Mouse (Mus musculus) heart, postnatal 0 days (tissue): ENCODE data around the gene Dnah11.

ENCODE experiments used
- CTCF ChIP-seq: IDR thresholded peaks from 2 replicates; pipeline ENCODE4 v1.5.1; 2016; ENCODE audit warnings: antibody characterized with exemption, control low read depth, low read depth
- EP300 ChIP-seq: IDR thresholded peaks from 2 replicates; pipeline ENCODE4 v1.6.1; 2016; ENCODE audit warnings: antibody characterized with exemption, low read depth

DNA sequence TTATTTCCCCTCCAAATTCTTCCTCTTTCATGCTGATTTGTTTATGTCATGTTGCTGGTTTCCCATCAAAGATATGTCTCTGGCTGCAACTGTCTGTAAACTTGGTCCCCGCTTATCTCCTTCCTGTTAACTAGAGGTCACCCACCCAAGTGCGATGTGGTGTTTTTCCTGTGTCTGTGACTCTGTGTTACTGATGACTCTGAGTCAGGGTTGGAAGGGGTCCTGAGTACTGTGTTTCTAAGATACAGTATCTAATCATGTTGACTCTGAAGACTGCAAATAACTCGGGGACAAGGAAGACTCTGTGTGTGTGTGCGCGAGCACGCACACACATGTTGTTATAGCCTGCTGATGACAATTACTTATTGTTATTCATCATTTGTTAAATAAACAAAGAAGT lies 179.9 kb downstream of the Dnah11 start:
- TF ChIP-seq CTCF: no peak
- TF ChIP-seq EP300: no peak
